10 mouse cellular contexts compared by ENCODE assay signal in the genomic region with DNA sequence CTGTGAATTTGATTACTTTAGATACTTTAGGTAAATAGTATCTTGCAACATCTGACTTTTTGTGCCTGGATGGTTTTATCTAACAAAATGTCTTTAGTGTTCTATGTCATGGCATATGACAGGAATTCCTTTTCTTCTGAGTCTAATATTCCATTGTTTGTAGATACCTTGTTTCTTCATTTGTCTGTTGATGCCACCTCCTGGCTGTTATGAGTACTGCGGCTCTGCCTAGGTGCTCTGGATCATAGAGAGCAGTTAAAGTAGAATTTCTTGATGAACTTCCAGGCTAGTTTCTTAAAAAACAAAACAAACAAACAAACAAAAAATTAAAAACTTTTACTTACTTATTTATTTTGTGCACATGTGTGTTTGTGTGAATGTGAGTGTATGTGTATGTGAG.
DNase-seq lines count a peak whose midpoint lies in the region; ATAC-seq lines count a peak whose summit lies in the region.
"Had no signal": no experiment of that assay in that cellular context is flagged by ENCODE, and none has a peak within 500 bp of the region (broad histone marks: within the 10 kb centered on the region; RNA-seq: fewer than 3 reads in every experiment).

No protein-coding gene starts in this region.

- no peak overlapping the region for H3K27ac ChIP-seq in heart, embryonic 12.5 days (ENCODE audit: poor library complexity, severe bottlenecking)
- H3K27ac ChIP-seq: heart, embryonic 15.5 days had no signal

- H3K4me3 ChIP-seq in heart, embryonic 12.5 days = no peak overlapping the region
- H3K4me3 ChIP-seq: heart, embryonic 15.5 days; megakaryocyte, embryonic 14.5 days had no signal

- H3K9me3 ChIP-seq in heart, embryonic 12.5 days (replicated peaks) = no peaks in the 10 kb centered on the region
- H3K9me3 ChIP-seq: heart, embryonic 15.5 days had no signal

- peak; percentile 74 for DNase-seq in heart, adult 11 months
- peak; percentile 66 for DNase-seq in testis, postnatal 10 days (ENCODE audit: low spot score)
- no peak for DNase-seq in testis, postnatal 14 days (ENCODE audit: low spot score)
- DNase-seq in cerebellum, adult 9-11 months = peak; percentile 14
- peak; percentile 46 to 53 for DNase-seq in layer of hippocampus, postnatal 10 days (ENCODE audit: low spot score in 2 of 2)
- DNase-seq in spleen, adult 18-20 months = peak; percentile 22 to 64
- DNase-seq in neural tube, embryonic 10.5 days (ENCODE audit: extremely low spot score, low spot score) = no peak

- H3K4me1 ChIP-seq in heart, embryonic 12.5 days (replicated peaks) = peaks cover 6% of the 10 kb centered on the region; the same call in 1 of the 2 replicates

- no peaks in the 10 kb centered on the region for H3K36me3 ChIP-seq in heart, embryonic 12.5 days
- H3K36me3 ChIP-seq: heart, embryonic 15.5 days had no signal

- no peak overlapping the region for H3K4me2 ChIP-seq in heart, embryonic 12.5 days
- H3K4me2 ChIP-seq: heart, embryonic 15.5 days had no signal

- 51% methylated on average over 1 of the region's 1 CpGs for WGBS in heart, embryonic 12.5 days

- H3K27me3 ChIP-seq in heart, embryonic 12.5 days (replicated peaks) = no peaks in the 10 kb centered on the region
- H3K27me3 ChIP-seq: heart, embryonic 15.5 days had no signal

- no peak overlapping the region for H3K9ac ChIP-seq in heart, embryonic 12.5 days
- H3K9ac ChIP-seq: heart, embryonic 15.5 days had no signal

- ATAC-seq in heart, embryonic 12.5 days (ENCODE audit: insufficient number of reproducible peaks, low FRiP score) = no peak

Comparison
In these comparisons a context has a peak if more than half of its experiments do, and no peak if none do; other contexts are left out.
1. DNase-seq: peak in heart, adult 11 months (single experiment), testis, postnatal 10 days (single experiment), cerebellum, adult 9-11 months (single experiment), layer of hippocampus, postnatal 10 days (2 of 2) and spleen, adult 18-20 months (2 of 2); none in testis, postnatal 14 days (single experiment) and neural tube, embryonic 10.5 days (single experiment).